Mouse (Mus musculus) testis, postnatal 14 days (tissue): Measurements from ENCODE around the gene Fat3.
A peak's percentile ranks its signal among the peaks of the same experiment; 100 is the strongest.

Experiments used
- DNase-seq: peaks from one replicate; pipeline ENCODE4 v3.0.0; 2021; ENCODE audit warnings: low spot score

Fat3 gene

DNA sequence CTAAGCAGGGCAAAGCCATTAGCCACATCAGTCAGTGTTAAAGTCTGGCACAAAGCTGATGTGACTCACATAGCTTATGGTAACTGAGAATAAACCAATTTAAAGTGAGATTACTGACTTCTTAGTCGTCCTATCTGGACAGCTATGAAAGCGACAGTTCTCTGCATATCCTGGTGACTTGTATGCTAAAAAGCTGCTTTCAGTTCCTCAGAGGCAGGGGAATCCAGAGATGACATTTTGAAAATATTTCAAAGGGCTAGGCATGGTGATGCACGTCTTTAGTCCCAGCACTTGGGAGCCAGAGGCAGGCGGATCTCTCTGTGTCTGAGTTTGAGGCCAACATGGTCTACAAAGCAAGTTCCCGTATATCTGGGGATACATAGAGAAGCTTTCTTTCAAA lies 272.2 kb downstream of the Fat3 start:
- no peak for DNase-seq

DNA sequence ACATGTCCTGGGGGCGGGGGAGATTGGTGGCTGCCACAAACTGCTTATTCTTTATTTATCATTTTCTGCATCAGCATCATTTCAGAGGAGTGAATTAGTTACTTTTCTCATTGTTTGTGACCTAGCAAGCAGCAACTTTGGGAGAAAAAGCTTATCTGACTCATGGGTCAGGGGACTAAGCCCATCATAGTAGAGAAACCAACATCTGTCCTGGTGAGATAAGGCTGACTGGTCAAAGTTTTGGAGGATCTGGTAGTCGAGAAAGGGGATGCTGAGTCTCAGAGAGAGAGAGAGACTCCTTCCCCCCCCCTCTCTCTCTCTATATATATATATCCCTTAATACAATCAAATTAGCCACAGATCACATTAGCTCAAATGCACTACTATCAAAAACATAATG lies 273.7 kb downstream of the Fat3 start:
- DNase-seq: no peak

GRCm38 (mm10) chr9:16226545-16226944 lies 274.5 kb downstream of the Fat3 start:
- DNase-seq: no peak

GRCm38 (mm10) chr9:16221885-16222284 lies 279.2 kb downstream of the Fat3 start:
- peak; percentile 9 for DNase-seq

GRCm38 (mm10) chr9:16216235-16216634 lies 284.9 kb downstream of the Fat3 start:
- DNase-seq: no peak

GRCm38 (mm10) chr9:16214731-16215681 lies 286.1 kb downstream of the Fat3 start:
- DNase-seq: peak; percentile 25

DNA sequence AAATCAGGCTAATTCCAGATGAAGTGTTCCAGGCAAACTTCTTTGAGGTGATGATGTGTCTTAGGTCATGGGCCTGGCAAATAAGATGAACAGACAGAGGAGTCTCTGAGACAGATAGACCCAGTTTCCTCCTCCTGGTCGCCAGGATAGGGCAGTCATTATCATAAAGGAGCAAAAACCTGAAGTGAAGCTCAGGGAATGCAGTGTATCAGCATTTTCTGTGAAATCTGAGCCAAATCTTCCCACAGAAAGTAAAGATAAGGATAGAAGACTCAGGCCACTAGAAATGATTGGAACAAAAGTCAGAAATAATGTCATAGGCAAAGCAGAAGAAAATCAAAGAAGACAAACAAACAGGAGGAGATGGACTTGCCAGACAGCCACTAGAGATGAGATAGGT lies 287.8 kb downstream of the Fat3 start:
- DNase-seq: no peak

GRCm38 (mm10) chr9:16212628-16213027 lies 288.5 kb downstream of the Fat3 start:
- no peak for DNase-seq

DNA sequence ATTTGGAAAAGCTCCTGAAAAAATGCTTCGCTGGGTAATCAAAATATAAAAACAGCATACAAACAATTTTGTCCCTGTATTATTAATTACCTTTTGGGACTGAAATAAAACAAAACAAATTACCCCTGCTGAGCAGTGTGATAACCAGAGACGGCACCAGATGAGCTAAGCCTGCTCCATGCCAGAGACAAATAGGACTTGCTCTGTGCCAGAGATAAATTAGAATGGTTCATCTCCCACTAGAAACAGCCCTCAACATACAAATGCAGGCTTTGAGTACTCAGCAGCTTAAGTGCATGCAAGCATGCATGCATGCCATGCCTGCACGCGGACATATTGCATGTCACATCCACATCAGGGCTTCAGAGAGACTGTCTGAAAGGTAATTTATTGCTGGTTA lies 288.9 kb downstream of the Fat3 start:
- no peak for DNase-seq

DNA sequence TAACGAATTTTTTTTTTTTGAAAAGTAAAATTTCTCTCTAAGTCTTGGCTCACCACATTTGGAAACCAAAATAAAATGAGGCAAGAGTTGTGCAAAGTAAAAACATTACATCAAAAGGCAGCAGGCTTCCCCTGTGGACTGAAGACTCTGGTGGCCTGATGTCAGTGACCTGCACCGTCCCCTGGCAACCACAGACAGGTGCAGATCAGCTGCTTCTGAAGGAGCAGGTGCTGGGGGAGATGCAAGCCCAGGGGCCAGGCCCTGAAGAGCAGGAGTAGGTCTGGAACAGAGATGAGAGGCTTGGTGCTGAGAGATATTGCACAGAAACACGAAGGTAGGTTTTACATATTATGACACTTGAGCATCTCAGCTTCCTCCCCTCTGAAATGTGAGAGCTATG lies 289.6 kb downstream of the Fat3 start:
- DNase-seq: no peak

DNA sequence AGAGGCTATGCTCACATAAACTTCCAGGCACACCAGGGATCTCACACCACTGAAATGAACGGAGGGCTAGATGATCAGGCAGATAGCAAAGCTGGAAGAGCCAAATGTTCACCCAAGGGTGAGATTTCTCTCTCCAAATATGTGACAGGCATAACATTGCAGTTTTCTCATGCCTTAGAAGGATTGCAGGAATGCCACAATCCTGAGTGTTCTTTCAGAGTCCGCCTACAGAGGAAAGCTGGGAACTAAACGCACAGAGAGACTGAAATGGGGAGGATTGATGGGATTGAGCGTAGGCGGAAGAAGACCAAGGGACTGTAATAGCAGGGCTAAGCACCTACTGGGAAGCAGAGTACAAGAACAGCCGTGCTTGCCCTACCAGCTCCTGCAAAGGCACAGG lies 298.8 kb downstream of the Fat3 start:
- no peak for DNase-seq

DNA sequence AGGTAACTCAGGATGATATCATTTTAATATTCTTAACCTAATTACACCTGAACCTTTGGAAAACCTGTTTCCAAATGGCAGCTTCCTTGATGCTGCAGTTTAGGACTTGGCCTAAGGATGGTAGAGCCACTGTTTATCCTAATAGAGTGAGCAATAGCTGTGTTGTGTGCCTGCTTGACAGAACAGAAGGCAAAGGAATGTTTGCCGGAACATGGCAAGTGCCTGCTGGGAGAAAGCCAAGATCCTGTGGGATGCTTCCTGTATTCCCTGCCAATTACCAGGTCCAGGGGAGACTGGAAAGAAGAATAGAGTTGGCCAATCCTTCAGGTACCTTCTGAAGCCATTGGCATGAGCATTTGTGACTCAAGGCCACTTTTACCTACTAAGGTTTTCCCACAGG lies 300.1 kb downstream of the Fat3 start:
- no peak for DNase-seq

- no peak for DNase-seq
These were observed 314.6 kb downstream of the Fat3 start for GRCm38 (mm10) chr9:16186461-16186860.

GRCm38 (mm10) chr9:16169238-16169637 lies 331.8 kb downstream of the Fat3 start:
- DNase-seq: no peak

DNA sequence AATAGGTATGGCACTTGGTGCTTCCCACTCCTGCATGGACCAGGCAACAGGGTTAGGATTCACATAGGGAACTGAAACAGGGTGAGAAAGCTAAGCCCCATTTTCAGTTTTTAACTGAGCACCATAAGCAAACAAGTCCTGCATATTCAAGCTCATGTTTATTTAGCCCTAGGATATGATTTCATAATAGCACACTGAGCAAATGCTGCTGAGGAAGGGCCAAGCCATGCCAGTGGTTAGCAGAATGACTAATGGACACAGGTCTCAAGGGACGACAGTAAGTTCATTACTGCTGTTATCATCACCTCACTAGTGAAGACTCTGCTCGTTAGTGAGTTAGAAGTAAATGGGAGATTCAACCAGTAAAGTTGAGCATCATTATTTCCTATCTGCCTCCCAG lies 333.0 kb downstream of the Fat3 start:
- DNase-seq: no peak

DNA sequence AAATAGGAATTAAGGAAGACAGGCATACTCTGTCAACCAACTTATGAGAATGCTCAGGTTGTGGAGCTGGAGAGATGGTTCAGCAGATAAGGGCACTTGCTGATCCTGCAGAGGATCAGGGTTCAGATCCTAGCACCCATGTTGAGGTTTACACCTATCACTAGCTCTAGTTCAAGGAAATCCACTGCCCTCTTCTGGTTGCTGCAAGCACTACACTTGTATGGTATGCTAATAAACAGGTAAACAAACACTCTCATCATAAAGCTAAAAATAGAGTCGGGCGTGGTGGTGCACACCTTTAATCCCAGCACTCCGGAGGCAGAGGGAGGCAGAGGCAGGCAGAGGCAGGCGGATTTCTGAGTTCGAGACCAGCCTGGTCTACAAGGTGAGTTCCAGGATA lies 341.7 kb downstream of the Fat3 start:
- no peak for DNase-seq

DNA sequence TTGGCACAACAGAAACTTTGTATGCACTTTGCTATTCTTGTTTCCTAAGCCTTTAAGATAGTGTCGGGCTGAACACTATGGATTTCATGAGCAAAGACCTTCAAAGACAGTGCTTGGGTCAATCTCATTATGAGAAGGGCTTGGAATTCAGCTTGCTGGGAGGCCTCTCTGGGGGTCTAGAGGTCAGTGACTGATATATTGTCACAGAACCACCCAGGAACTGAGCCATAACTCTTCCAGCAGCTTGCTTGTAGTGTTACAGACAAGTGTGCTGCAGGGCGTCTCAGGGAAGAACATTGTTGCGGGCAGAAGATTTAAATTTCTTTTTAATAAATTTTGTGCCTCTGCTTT lies 347.5 kb downstream of the Fat3 start:
- no peak for DNase-seq

- DNase-seq: peak; percentile 7
These were observed 348.1 kb downstream of the Fat3 start for GRCm38 (mm10) chr9:16152756-16153579.

- no peak for DNase-seq
These were observed 351.0 kb downstream of the Fat3 start for GRCm38 (mm10) chr9:16150046-16150445.

DNA sequence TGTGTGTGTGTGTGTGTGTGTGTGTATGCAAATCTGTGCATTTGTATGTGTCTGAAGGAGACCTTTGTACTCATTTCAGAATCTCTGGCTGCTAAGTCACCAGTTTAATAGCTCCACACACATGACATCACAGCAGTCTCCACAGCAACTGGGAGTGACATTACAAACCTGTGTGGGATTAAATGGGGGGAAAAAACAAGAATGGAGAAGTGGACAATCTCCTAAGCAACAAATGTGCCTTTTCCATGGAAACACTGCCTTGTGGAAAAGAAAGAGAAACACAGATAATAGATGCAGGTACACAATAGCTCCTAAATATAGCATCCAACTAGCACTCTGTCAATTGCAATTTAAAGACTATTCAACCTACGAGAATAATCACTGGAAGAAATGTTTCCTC lies 353.4 kb downstream of the Fat3 start:
- DNase-seq: no peak

- DNase-seq: no peak
These were observed 356.4 kb downstream of the Fat3 start for GRCm38 (mm10) chr9:16144684-16145083.

DNA sequence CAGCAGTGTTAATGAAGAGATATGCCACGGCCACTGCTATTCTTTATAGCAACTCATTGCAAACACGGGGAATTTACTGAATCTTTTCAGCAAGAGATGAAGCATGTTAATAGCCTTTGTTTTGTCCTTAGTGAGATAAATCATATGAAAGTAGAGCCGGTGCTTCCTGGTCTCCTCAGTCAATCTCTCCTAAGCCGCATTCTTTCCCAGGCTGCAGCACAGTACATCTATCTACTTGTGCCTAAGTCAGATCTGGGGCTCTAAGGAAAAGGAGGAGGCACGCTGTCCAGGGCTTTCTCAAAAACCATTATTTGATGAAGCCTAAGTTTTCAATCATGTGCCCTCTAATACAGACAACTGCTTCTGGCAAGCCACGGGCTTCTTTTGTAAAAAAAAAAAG lies 361.8 kb downstream of the Fat3 start:
- DNase-seq: no peak

- DNase-seq: no peak
These were observed 368.0 kb downstream of the Fat3 start for GRCm38 (mm10) chr9:16133098-16133497.
